Mouse (Mus musculus) T-helper 17 cell (primary cell): ENCODE measurements around the gene Nt5c1a.

Experiments used
- in situ Hi-C, 2 experiments: fragments of 300-600 bp; cut with MboI, MseI; formaldehyde crosslinking; loops; 1 replicate in 1 of 2; 2 replicates in 1 of 2; pipeline ENCODE4 v1.15.1; 2025; ENCODE audit warnings: high pct_unique_total_duplicates in 2 of 2

Nt5c1a gene

DNA sequence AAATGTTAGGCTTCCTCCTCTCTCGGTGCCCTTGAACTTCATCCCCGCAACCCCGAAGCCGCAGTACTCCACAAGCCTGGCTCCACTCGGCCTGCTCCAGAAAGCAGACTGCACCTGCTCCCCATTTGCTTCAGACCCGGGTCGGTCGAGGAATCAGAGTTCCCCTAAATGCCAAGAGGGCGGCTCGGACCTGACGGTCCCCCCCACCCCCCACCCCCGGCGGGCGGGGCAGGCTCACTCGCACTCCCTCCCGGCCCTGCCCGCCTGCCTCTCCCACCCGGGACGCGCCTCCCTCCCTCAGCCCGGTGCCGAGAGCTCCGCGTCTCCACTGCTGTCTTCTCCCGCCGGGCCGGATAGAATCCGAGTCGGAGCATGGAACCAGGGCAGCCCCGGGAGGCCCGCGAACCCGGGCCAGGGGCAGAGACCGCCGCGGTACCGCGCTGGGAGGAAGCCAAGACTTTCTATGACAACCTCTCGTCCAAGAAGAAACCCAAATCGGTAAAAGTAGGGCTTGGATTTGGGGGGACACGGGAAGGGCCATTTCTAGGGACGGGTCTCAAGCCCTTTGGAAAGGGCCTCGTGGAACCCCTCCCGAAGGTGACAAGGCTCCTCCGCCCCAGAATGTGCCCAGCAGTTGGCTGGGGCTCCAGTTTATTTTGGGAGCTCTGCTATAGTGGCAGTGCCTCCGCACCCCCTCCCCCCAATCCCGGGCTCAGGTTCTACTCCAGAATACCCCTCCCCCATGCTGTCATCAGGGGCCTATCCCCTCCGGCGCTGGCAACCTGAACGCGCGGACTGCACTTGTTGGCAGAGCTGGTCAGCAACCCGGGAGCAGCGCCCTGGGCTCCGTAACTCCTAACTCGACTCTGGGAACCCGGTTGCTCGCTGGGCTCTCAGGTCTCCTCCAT, at the start of gene Nt5c1a:
Gene Nt5c1a (plus strand): TSS at position 319 of the 908 bp plus-strand sequence.
- in situ Hi-C loops: no loop called here

DNA sequence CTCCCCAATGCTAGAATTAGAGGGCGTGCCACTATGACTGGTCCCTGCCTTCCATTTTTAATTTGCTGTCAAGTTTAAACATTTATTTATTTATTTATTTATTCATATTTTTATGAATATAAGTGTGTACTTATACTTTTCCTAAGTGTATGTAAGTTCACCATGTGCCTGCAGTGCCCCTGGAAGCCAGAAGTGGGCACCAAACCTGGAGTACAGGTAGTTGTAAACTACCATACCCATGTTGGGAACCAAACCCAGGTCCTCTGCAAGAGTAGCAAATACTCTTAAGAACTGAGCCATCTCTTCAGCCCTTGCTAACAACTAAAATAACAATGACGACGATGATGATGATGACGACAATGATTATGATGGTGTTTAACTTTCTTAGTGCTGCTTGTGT, 49.3 kb upstream of the Nt5c1a start:
- in situ Hi-C loops: no loop called here

DNA sequence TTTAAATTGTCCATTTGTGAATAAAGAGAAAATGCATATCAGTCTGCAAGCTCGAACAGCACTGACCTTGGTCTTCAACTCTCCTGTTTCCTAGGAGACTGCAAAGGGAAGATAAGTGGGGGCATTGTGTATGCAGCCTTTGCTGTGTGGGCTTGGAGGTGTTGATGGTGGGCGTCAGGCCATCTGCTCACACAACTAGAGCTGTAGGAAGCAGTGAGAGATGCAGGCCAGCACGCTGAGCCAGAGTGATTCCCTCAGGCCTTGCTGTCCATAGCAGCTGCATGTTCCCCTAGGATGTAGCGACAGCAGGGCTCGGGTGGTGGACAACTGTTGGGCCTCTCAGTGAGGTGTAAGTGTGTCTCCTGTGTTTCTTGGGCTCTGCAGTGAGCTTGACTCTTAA, 48.3 kb upstream of the Nt5c1a start:
- in situ Hi-C loops: no loop called here

DNA sequence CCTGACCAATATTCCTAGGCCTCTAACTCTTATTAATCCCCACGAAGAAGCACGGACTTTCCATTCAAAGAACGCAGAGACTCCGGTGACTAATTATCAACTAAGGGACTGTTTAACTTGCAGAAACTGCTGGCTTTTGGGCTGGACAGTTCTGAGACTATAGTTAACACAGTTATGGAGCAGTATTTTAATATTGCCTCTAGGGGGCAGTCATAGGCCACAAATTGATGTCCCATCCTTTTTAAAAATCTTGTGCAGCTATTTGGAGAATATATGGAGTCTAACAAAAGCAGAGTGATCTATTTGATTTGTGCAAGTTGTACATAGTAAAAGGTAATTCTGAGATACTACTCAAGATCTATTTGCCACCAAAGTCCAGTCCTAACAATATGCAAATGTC, 46.3 kb upstream of the Nt5c1a start:
- in situ Hi-C loops: loop anchor here in 1 of 2 experiments (5.0 kb wide), 1 partner anchor 37 kb away; no protein-coding TSS in a partner anchor

DNA sequence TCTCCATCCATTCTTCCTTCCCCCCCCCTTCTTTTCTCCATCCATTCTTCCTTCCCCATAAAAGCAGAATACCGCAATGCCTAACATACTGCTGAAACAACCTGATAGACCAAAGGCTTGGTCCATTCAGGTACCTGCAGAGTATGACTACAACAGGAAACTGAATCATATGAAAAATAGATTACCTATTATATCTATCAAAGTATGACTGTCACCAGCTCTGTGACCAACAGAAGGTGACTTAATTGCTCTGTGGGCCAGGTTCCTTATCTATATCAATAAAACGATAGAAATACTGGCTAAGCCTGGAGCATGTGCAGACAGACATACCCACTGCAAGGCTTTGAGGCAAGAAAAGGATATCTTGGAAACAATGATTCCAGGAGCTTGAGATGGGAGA, 45.9 kb upstream of the Nt5c1a start:
- in situ Hi-C loops: loop anchor here in 1 of 2 experiments (5.0 kb wide), 1 partner anchor 37 kb away; no protein-coding TSS in a partner anchor

DNA sequence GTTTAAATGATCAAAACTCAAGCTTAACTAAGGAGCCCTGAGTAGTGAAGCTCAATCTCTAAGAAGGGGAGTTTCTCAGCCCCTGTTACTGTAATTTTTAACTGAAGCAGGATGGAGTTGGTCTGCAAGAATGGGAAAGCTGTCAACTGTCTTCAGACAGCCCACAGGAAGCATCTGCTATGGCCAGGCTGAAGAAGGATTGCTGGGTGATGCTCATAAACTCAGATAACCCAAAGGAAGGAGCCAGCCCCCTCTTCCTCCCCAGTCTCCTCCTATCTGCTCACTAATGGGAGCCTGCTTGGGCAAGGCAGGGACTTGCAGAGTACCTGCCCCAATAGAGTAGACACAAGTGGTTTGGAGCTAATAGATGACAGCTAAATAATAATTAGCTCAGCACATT, 45.5 kb upstream of the Nt5c1a start:
- in situ Hi-C loops: loop anchor here in 1 of 2 experiments (5.0 kb wide), 1 partner anchor 36 kb away; no protein-coding TSS in a partner anchor

DNA sequence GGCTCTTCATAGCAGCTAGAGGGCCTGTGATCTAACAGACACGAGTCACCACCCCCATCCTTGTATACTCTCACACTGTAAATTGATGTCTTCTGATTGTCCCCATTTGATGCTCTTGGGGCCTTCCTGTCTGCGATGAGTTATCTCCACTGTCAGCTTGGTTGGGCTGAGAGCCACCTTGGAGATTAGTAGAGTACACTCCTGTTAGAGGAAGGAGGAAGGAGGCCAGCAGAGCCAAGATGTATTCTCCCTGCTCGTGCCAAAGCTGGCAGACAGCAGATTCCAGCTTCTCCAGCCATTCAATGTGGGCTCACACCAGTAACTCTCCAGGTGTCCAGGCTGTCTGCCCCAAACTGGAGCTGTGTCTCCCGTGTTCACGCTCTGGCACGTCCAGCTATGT, 40.7 kb upstream of the Nt5c1a start:
- in situ Hi-C loops: loop anchor here in 1 of 2 experiments (5.0 kb wide), 1 partner anchor 97 kb away; no protein-coding TSS in a partner anchor

DNA sequence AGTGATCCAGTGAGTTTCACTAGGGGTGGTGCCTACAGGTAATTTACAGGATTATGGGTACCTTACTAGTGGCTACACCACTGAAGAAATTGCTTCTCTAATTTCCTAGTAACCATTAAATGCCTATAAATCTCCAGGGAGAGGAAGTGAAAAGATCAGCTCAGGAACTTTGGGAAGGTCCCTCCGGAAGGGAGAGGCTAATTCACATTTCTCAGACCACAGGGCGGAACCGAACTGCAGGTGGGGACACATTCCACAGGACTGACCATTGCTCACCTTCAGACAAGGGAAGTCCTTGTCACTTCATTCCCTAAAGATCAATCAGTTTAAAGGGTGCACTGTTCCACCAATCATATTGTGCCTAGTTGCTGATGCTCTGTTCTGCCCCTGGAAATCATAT, 40.1 kb upstream of the Nt5c1a start:
- in situ Hi-C loops: loop anchor here in 1 of 2 experiments (5.0 kb wide), 1 partner anchor 96 kb away; no protein-coding TSS in a partner anchor

DNA sequence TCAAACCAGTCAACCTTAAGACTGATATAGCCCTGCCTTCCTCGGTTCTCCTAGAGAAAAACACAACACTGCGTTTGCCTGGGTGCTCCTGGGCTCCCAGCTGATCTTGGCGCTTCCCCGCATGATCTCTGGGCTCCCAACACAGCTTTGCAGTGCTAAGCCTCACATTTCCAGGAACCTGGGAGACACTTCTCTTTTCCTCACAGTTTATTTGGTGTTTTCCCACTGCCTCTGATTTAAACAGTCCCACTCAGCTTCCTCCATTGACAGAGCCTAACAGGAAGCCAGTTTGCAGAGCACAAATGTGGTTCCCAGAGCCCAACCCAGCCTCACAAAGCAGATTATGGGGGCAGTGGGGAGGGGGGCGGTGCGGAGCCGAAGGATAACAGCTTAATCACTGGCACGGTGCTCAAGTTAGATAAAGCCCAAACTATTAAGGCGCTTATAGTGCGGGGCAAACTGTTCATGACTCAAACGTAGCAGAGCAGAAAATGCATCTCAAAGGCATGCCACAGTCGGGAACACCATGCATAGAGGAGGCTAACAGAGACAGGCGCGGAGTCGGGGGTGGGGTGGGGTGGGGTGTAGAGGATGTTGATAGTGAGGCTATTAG, 38.9 kb upstream of the Nt5c1a start:
- in situ Hi-C loops: loop anchor here in 1 of 2 experiments (5.0 kb wide), 1 partner anchor 95 kb away; no protein-coding TSS in a partner anchor

DNA sequence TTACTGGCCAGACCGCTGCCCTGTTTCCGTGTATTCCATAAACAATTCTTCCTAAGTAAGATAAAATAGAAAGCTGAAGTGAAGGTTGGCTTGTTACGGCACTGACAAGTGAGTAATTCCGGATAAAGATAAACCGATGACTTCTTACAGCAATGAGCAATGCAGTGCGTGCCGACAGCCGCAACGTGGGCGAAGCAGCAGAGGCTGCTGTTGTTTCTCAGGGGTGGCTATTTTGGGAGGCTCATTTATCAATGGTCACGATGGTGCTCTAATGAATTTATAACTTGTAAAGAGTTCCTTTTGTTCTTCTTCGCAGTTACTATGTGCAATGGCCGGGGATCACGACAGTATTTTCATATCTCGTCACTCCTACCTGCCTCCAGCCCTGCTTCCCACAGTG, 37.1 kb upstream of the Nt5c1a start:
- in situ Hi-C loops: loop anchor here in 1 of 2 experiments (5.0 kb wide), 1 partner anchor 93 kb away; no protein-coding TSS in a partner anchor

DNA sequence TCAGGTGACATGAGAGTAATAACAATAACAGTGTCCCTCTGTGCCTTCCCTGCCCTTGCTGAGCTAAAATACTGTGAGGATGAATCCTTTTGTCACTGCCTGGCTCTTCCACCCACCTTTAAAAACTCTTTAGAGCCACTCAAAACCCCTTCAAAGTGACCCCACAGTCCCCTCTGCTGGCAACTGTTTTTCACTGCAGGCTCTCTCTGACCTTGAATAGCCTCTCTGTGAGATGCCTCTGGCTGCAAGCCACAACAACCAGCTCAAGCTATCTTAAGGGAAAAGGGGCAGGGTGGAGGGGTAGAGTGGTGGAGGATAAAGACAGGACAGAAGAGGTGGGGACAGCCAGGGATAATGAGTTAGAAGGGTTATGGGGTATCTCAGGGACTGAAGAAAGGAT, 29.5 kb upstream of the Nt5c1a start:
- in situ Hi-C loops: no loop called here

DNA sequence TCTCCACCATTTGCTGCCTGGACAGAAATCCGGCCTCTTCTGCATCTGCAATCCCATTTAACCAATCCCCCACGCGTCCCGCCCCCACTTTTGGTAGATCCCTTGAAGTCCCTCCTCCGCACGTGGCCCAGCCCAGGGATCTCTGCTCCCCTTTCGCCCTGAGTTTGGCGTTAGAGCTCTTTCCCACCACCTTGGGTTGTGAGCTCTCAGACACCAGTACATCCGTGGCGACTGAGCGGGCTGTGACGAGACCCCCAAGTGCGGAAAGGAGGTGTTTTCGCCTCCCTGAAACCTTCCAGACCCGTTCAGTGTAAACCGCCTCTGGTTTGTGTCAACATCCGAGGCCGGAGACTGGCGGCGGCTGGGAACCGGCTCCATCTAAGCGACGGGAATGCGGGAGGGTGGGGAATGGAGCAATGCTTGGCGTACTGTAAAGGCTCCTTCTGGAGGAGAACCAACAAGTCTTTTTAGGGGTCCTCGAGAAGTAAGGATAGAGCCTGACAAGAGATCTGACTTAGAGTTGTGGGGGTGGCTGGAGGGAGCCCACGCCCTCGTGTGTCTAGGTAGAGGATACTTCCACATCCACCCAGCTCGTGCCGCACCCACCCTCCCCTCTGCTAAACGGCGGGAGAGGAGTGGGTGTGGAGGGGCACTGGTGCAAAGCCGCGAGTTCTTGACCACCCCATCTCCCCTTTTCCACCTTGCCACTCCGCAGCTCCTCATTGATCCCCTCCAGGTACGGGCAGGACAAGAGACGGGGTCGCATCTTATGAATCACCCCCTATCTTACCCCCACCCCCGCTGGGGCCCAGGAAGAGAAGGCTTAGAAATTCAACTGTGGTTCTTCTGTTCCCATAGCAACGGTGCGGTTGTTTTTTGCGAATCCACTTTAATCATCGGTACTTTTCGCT, 18.7 kb upstream of the Nt5c1a start, which contains the start of gene Hpcal4:
Gene Hpcal4 (plus strand): TSS at position 900 of the 911 bp plus-strand sequence.
- in situ Hi-C loops: no loop called here

DNA sequence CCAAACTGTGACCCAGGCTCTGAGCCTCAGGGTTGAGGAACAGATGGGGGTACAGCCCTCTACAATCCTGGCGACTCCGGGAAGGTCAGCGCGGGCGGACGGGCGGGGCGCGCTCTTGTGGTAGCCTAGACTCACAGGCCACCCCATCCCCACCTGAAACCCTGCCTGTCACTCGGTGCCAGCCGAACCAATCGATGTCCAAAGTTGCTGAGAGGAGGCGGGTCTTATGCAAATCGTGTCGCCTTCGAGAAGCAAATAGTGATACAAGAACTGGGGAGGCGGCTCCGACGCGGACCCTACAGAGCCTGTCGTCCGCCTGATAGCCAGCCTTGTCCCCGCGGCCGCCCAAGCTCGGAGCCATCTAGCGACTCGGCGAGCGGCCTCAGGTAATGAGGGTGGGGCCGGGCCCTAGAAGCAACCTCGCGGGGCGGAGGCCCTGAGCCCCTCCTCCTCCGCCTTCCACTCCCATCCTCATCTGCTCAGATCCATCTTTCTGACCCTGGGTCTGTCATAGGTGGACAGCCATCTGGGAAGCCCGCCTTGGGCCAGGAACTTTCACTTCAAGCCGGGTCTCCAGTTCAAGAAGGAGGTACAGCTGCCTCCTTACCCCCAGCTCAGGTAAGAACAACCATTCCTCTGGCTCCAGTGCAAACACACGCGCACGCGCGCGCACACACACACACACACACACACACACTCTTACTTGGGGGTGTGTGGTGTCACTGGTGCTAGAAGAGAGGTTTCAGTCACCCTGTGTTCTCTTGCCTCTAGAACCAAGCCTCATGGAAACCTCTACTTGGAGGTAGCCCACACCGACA, 17.9 kb upstream of the Nt5c1a start:
- in situ Hi-C loops: no loop called here

DNA sequence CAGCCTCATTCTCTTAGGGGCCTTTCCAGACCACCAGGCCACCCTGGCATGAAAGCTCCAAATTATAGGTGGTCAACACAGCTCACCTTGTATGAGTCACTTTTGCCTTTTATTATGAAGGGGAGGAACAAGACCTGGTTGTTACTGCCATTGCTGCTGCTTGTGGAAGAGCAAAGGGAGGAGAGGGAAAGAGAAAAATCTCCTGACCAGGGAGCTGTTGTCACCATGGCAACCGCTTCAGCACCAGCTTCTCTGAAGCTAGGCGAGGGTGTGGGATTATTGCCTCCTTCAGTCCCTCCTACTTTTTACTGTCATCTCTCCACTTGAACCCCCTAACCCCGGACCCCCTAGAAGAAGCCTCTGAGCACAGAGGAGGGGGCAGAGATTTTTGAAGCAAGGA, 16.5 kb upstream of the Nt5c1a start:
- in situ Hi-C loops: no loop called here

DNA sequence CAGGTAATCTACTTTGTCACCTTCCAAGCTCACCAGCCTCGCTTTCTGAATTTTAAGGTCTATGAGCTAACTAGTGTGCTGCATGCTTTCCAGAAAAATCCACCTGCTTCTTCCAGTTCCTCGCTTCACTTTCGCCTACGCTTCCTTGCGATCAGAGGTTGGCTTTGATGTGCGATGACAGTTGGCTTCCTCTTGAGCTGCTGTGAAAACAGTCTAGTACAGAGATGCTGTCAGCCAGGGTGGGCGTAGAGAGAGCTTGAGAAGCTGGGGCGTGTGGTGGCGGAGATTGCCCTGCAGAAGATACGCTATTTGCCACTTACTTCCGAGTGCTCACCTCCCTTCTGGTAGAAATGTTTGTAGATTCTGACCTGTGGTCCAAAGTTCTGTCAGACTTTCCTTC, 9.0 kb upstream of the Nt5c1a start:
- in situ Hi-C loops: loop anchor here in 1 of 2 experiments (5.0 kb wide), 1 partner anchor 35 kb away; no protein-coding TSS in a partner anchor

DNA sequence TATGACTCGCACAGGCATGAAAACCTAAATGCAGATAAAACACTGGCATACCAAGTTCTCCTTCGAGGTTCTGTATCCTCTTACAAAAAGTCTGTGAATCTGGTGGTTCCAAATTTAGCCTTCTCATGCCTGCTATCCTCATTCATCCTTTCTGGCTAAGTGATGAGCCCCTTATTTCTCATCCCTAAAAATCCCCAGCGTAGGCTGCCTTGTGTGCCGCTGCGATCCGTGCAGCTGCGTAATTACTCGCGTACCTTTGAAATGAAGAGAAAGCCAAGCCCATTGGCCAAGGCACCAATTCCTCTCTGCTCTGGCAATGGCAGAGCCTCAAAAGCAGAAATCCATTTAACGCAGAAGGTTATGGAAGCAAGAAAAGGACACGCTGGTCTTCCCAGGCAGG, 7.5 kb upstream of the Nt5c1a start:
- in situ Hi-C loops: loop anchor here in 1 of 2 experiments (5.0 kb wide), 1 partner anchor 36 kb away; no protein-coding TSS in a partner anchor

DNA sequence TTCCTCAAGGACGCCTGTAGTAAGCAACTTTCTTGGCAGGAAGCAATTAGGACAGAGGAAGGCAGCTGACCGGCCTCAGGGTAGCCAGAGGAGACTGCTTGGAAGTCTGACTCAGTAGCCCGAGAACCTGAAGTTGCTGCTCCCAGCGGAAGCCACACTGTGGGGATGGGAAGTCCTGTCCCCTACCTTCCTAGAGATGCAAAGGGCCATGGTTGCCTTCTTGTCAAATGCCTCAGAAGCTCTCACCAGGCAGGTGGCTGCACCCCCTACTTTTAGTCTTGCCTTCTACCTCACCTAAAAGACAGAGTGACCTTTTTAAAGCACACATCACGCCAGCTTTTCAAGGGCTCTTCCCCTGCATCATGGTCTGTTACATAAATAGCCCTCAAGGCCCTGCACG, 4.6 kb upstream of the Nt5c1a start:
- in situ Hi-C loops: no loop called here

DNA sequence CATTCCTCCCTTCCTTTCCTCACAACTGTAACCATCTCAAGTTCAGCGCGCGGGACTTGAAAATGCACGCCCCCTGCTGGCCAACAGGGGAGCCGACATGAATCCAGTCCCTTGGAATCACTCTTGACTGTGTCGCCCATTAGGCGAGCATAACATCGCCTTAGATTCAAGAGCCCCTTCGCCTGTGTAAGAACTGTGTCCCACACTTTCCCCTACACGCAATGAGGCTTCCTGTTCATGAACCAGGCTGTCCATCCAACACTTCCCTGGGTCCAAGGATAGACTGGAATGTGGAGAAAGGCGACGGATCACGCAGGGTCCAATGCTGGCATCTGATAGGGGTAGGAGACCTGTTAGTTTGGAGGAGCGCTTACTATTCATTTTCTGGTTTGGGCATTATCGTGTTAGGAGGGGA, 526 bp upstream of the Nt5c1a start:
- in situ Hi-C loops: no loop called here

DNA sequence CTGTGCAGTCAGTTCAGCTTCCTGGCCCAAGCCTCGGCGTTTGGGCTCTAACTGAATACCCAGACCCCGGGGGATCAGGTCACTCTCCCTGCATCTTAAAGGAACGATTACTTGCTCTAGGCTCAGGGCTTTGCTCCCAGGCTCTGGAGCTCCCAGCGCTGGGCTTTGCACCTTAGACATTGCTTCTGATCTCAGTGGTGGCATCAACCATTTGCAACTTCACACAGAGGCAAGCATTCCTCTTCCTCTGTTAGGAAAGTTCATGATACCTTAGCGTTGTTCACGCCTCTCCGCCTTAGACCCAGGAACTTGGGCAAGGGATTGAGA, 753 bp downstream of the Nt5c1a start:
- in situ Hi-C loops: no loop called here

DNA sequence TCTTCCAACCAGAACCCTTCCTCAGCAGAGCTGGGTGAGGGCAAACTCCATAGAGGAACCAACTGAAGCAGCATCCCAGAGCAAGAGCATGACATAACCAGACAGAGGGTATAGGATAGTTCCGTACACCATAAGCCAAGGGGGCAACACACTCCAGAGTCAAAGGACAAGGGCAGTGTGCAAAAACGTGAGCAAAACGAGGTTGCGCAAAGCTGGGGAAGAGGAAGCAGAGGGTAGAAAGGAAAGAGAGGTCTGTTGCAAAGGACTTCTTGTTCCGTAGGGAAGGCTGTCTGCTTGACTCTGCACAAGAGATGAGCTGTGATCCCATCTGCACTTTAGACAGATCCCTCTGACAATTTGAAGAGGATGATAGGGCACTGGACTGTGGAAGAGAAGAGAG, 6.0 kb downstream of the Nt5c1a start:
- in situ Hi-C loops: no loop called here
